ENCODE assay signal across 1 mouse cellular context in the genomic region with DNA sequence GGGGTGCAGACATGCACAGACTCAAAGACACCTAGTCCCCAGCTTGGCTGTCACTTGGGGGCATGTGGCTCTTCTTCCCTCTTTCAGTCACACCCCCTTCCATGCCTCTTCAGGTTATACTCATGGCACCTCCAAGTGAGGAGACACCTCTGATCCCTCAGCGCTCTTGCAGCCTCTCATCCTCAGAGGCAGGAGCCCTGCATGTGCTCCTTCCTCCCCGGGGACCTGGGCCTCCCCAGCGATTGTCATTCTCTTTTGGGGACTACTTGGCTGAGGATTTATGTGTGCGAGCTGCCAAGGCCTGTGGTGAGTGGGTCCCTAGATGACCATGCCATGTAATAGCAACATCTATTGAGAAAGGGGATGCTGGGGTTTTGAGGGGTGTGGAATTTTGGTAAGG.
TF ChIP-seq lines count a peak whose summit lies in the region.

No protein-coding gene starts in this region.

TF ChIP-seq in CH12.LX, 34 proteins besides CTCF, POLR2A, EP300 and RAD21:
- TF ChIP-seq IRF4 (IDR thresholded peaks at IDR 0.05; ENCODE audit: low read depth, low read length), result no peak
- TF ChIP-seq MAZ (IDR thresholded peaks at IDR 0.05; ENCODE audit: low read depth, low read length), result no peak
- TF ChIP-seq HCFC1 (IDR thresholded peaks at IDR 0.05; ENCODE audit: low read depth, low read length), result no peak
- TF ChIP-seq USF1 (IDR thresholded peaks at IDR 0.05; ENCODE audit: low read depth, low read length), result no peak
- no peak for TF ChIP-seq CHD1 (IDR thresholded peaks at IDR 0.05; ENCODE audit: low read depth, low read length)
- no peak for TF ChIP-seq UBTF (IDR thresholded peaks at IDR 0.05; ENCODE audit: low read depth, low read length)
- no peak for TF ChIP-seq RCOR1 (conservative IDR thresholded peaks at IDR 0.05; ENCODE audit: low read depth, low read length)
- no peak for TF ChIP-seq SMC3 (IDR thresholded peaks at IDR 0.05; ENCODE audit: low read depth, low read length)
- TF ChIP-seq CHD2 (IDR thresholded peaks at IDR 0.05; ENCODE audit: low read length), result no peak
- TF ChIP-seq TBP (conservative IDR thresholded peaks at IDR 0.05; ENCODE audit: low read depth, low read length), result no peak
- no peak for TF ChIP-seq KAT2A (IDR thresholded peaks at IDR 0.05; ENCODE audit: insufficient replicate concordance, low read length)
- TF ChIP-seq MXI1 (IDR thresholded peaks at IDR 0.05; ENCODE audit: low read depth, low read length), result no peak
- no peak for TF ChIP-seq NRF1 (IDR thresholded peaks at IDR 0.05; ENCODE audit: low read depth, low read length)
- no peak for TF ChIP-seq ZKSCAN1 (IDR thresholded peaks at IDR 0.05; ENCODE audit: borderline replicate concordance, low read depth, low read length)
- TF ChIP-seq ZC3H11A (IDR thresholded peaks at IDR 0.05; ENCODE audit: low read depth, low read length), result no peak
- TF ChIP-seq TCF12 (IDR thresholded peaks at IDR 0.05; ENCODE audit: low read depth, low read length), result no peak
- no peak for TF ChIP-seq MAFK (IDR thresholded peaks at IDR 0.05; ENCODE audit: insufficient replicate concordance, low read length)
- TF ChIP-seq MYC (IDR thresholded peaks at IDR 0.05; ENCODE audit: low read depth, low read length), result no peak
